In the genomic region with DNA sequence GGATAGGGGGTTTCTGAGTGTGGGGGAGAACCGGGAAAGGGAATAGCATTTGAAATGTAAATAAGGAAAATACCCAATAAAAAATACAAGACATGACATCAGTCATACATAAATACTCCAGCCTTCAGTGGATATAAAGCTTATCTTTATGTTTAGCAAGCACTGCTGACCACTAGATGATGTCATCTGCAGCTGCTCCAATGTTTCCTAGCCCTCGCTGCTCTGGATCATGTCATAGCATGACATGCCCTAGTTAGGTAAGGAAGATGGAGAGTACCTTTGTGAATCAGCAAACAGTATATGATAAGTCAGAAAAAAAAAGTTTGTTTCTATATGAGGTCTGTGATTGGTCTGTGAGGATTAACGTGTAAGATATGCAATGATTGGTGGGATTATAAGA, we compare ENCODE assay signal across 31 mouse cellular contexts.
"Had no signal": no experiment of that assay in that cellular context is flagged by ENCODE, and none has a peak within 500 bp of the region (broad histone marks: within the 10 kb centered on the region; RNA-seq: fewer than 3 reads in every experiment).

No protein-coding gene starts in this region.

- H3K36me3 ChIP-seq: limb, embryonic 10.5 days; limb, embryonic 12.5 days; limb, embryonic 13.5 days; limb, embryonic 15.5 days; liver, embryonic 12.5 days; liver, embryonic 13.5 days; liver, embryonic 15.5 days; lung, embryonic 15.5 days; midbrain, embryonic 10.5 days; midbrain, embryonic 12.5 days; midbrain, embryonic 13.5 days; midbrain, embryonic 15.5 days; neural tube, embryonic 12.5 days had no signal

- ATAC-seq: liver, embryonic 12.5 days; liver, postnatal 0 days; lung, postnatal 0 days; midbrain, embryonic 13.5 days; midbrain, embryonic 15.5 days; midbrain, embryonic 16.5 days had no signal

- H3K27ac ChIP-seq: limb, embryonic 10.5 days; limb, embryonic 12.5 days; limb, embryonic 13.5 days; limb, embryonic 15.5 days; liver, embryonic 12.5 days; liver, embryonic 13.5 days; liver, embryonic 14.5 days; liver, embryonic 15.5 days; lung, embryonic 15.5 days; macrophage; midbrain, embryonic 10.5 days; midbrain, embryonic 12.5 days; midbrain, embryonic 13.5 days; midbrain, embryonic 15.5 days; neural tube, embryonic 12.5 days had no signal

- H3K4me3 ChIP-seq: limb, embryonic 10.5 days; limb, embryonic 12.5 days; limb, embryonic 13.5 days; limb, embryonic 15.5 days; liver, embryonic 12.5 days; liver, embryonic 13.5 days; liver, embryonic 15.5 days; lung, embryonic 15.5 days; megakaryocyte, embryonic 14.5 days; midbrain, embryonic 10.5 days; midbrain, embryonic 12.5 days; midbrain, embryonic 13.5 days; midbrain, embryonic 15.5 days; neural tube, embryonic 12.5 days had no signal

- H3K4me2 ChIP-seq: limb, embryonic 12.5 days; limb, embryonic 13.5 days; limb, embryonic 15.5 days; liver, embryonic 11.5 days; liver, embryonic 12.5 days; liver, embryonic 13.5 days; liver, embryonic 15.5 days; lung, embryonic 14.5 days; lung, embryonic 15.5 days; midbrain, embryonic 11.5 days; midbrain, embryonic 12.5 days; midbrain, embryonic 13.5 days; midbrain, embryonic 15.5 days; neural tube, embryonic 12.5 days had no signal

- H3K9me3 ChIP-seq: limb, embryonic 10.5 days; limb, embryonic 12.5 days; limb, embryonic 13.5 days; limb, embryonic 15.5 days; liver, embryonic 12.5 days; liver, embryonic 13.5 days; liver, embryonic 15.5 days; lung, embryonic 15.5 days; megakaryocyte, embryonic 14.5 days; midbrain, embryonic 10.5 days; midbrain, embryonic 12.5 days; midbrain, embryonic 13.5 days; midbrain, embryonic 15.5 days; neural tube, embryonic 12.5 days had no signal

- H3K27me3 ChIP-seq: limb, embryonic 13.5 days; limb, embryonic 15.5 days; liver, embryonic 12.5 days; liver, embryonic 13.5 days; liver, embryonic 15.5 days; lung, embryonic 15.5 days; megakaryocyte, embryonic 14.5 days; midbrain, embryonic 12.5 days; midbrain, embryonic 13.5 days; midbrain, embryonic 15.5 days; neural tube, embryonic 12.5 days had no signal

- DNase-seq: left cerebral cortex, postnatal 4 days; liver; liver, embryonic 13.5 days; liver, postnatal 0 days; lung, adult 18-20 months; lung, adult 2 months; lung, embryonic 14.5 days; lung, postnatal 10 days; lung, postnatal 14 days; lung, postnatal 36 days; lung, postnatal 4 days; midbrain, embryonic 14.5 days had no signal

- H3K9ac ChIP-seq: limb, embryonic 12.5 days; limb, embryonic 13.5 days; limb, embryonic 15.5 days; liver, embryonic 12.5 days; liver, embryonic 13.5 days; liver, embryonic 14.5 days; liver, embryonic 15.5 days; liver, postnatal 0 days; lung, embryonic 14.5 days; lung, embryonic 15.5 days; midbrain, embryonic 12.5 days; midbrain, embryonic 13.5 days; midbrain, embryonic 15.5 days; neural tube, embryonic 12.5 days had no signal

- H3K4me1 ChIP-seq: limb, embryonic 10.5 days; limb, embryonic 12.5 days; limb, embryonic 13.5 days; limb, embryonic 15.5 days; liver, embryonic 12.5 days; liver, embryonic 13.5 days; liver, embryonic 15.5 days; lung, embryonic 15.5 days; midbrain, embryonic 10.5 days; midbrain, embryonic 12.5 days; midbrain, embryonic 13.5 days; midbrain, embryonic 15.5 days; neural tube, embryonic 12.5 days had no signal
